Comparison of ENCODE assay signal across 10 mouse cellular contexts in the genomic region with DNA sequence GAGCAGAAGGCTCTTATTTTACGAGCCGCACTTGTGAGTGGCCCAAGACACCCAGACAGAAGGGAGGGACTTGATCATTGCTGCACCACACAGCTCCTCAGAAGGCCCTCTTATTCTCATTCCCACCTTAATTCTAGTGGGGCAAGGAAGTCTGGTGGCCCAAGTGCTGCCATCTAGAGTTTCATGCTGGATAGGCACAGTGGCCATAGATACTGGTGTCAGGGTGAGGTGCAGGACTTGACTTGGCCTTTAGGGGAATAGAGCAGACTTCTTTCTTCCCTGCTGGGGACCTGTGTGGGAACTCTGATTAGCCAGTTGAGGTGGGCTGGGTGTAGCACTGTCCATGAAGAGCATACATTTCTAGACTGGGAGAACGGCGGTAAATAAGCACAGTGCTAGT. TPM values are rescaled to one million over a fixed set of nuclear protein-coding genes. Genes with fewer than 3 reads are reported as not detected.
DNase-seq lines count a peak whose midpoint lies in the region; ATAC-seq and TF ChIP-seq lines count a peak whose summit lies in the region.
"Had no signal": no experiment of that assay in that cellular context is flagged by ENCODE, and none has a peak within 500 bp of the region (broad histone marks: within the 10 kb centered on the region; RNA-seq: fewer than 3 reads in every experiment).

No protein-coding gene starts in this region.

- WGBS in heart, embryonic 12.5 days = 90% methylated on average over 4 of the region's 4 CpGs
- 98% methylated on average over 4 of the region's 4 CpGs for whole genome bisulfite sequencing in heart, embryonic 11.5 days (ENCODE audit: insufficient replicate concordance)
- 92% methylated on average over 4 of the region's 4 CpGs for WGBS in liver, embryonic 14.5 days (ENCODE audit: insufficient replicate concordance)

- TF ChIP-seq EP300 in liver, embryonic 14.5 days (IDR thresholded peaks at IDR 0.05; ENCODE audit: low read depth) = no peak

- no peak overlapping the region for H3K4me2 ChIP-seq in heart, embryonic 12.5 days
- H3K4me2 ChIP-seq in heart, embryonic 11.5 days = no peak overlapping the region
- no peak overlapping the region for H3K4me2 ChIP-seq in liver, embryonic 14.5 days (ENCODE audit: low read depth)

- no peaks in the 10 kb centered on the region for H3K27me3 ChIP-seq in heart, embryonic 12.5 days (replicated peaks)
- no peaks in the 10 kb centered on the region for H3K27me3 ChIP-seq in heart, embryonic 11.5 days (ENCODE audit: control insufficient read depth, insufficient read depth, low read length)
- no peaks in the 10 kb centered on the region for H3K27me3 ChIP-seq in liver, embryonic 14.5 days (ENCODE audit: control insufficient read depth, insufficient read depth, low read length)

- H3K4me1 ChIP-seq in heart, embryonic 12.5 days (replicated peaks) = no peaks in the 10 kb centered on the region
- H3K4me1 ChIP-seq in heart, embryonic 11.5 days (ENCODE audit: control insufficient read depth, insufficient read depth, low read length) = no peaks in the 10 kb centered on the region
- no peaks in the 10 kb centered on the region for H3K4me1 ChIP-seq in liver, embryonic 14.5 days (replicated peaks; ENCODE audit: control insufficient read depth in 2 of 2, insufficient read depth in 2 of 2, low read length in 1 of 2)

- no peak overlapping the region for H3K27ac ChIP-seq in heart, embryonic 12.5 days (ENCODE audit: poor library complexity, severe bottlenecking)
- H3K27ac ChIP-seq in heart, embryonic 11.5 days (ENCODE audit: low read depth, low read length) = no peak overlapping the region
- H3K27ac ChIP-seq in liver, embryonic 14.5 days = no peak overlapping the region

- H3K9ac ChIP-seq in heart, embryonic 12.5 days = no peak overlapping the region
- H3K9ac ChIP-seq in heart, embryonic 11.5 days (ENCODE audit: low read depth, low read length) = no peak overlapping the region
- H3K9ac ChIP-seq in liver, embryonic 14.5 days (replicated peaks) = no peak overlapping the region

- no peak overlapping the region for H3K4me3 ChIP-seq in heart, embryonic 12.5 days
- no peak overlapping the region for H3K4me3 ChIP-seq in heart, embryonic 11.5 days (ENCODE audit: low read depth, low read length)
- no peak overlapping the region for H3K4me3 ChIP-seq in liver, embryonic 14.5 days (ENCODE audit: insufficient read depth in 1 of 2, low read depth in 2 of 2, low read length in 2 of 2)

- peak; percentile 18; the same call in 1 of the 2 replicates for TF ChIP-seq CTCF in brain, embryonic 14.5 days (IDR thresholded peaks at IDR 0.05; ENCODE audit: borderline replicate concordance, extremely low read depth, insufficient read depth, insufficient read length)
- peak; percentile 63 for TF ChIP-seq CTCF in liver, embryonic 14.5 days (IDR thresholded peaks at IDR 0.05; ENCODE audit: low read depth)

- H3K9me3 ChIP-seq in heart, embryonic 12.5 days (replicated peaks) = peaks cover 7% of the 10 kb centered on the region
- H3K9me3 ChIP-seq in heart, embryonic 11.5 days (replicated peaks; ENCODE audit: control insufficient read depth, low read length) = no peaks in the 10 kb centered on the region; the same call in 1 of the 2 replicates
- H3K9me3 ChIP-seq in liver, embryonic 14.5 days (ENCODE audit: control insufficient read depth, low read length) = no peaks in the 10 kb centered on the region

- 0 out of 2 replicates have a peak, but pooled peaks have one; percentile 29 for ATAC-seq in heart, embryonic 12.5 days (ENCODE audit: insufficient number of reproducible peaks, low FRiP score)
- no peak for ATAC-seq in heart, embryonic 11.5 days (replicated peaks; ENCODE audit: insufficient number of reproducible peaks, low FRiP score, low TSS enrichment)
- ATAC-seq in liver, embryonic 14.5 days (ENCODE audit: insufficient read depth) = peak; percentile 18; the same call in 1 of the 2 replicates

- TF ChIP-seq POLR2A in brain, embryonic 14.5 days (IDR thresholded peaks at IDR 0.05; ENCODE audit: borderline replicate concordance, extremely low read depth, insufficient read depth, insufficient read length, poor library complexity, severe bottlenecking) = no peak

- peaks cover 90% of the 10 kb centered on the region for H3K36me3 ChIP-seq in heart, embryonic 12.5 days
- H3K36me3 ChIP-seq in heart, embryonic 11.5 days (ENCODE audit: control insufficient read depth, insufficient read depth, low read length) = peaks cover 41% of the 10 kb centered on the region
- H3K36me3 ChIP-seq in liver, embryonic 14.5 days (replicated peaks; ENCODE audit: control insufficient read depth, insufficient read depth, low read depth) = peaks cover 48% of the 10 kb centered on the region

- DNase-seq in 416B (ENCODE audit: low read depth) = peak; percentile 61
- no peak for DNase-seq in brain, embryonic 14.5 days (ENCODE audit: low read depth)
- no peak for DNase-seq in liver, embryonic 14.5 days (ENCODE audit: low read depth in 3 of 3, low spot score in 3 of 3)
- no peak for DNase-seq in cerebellum, postnatal 14 days
- no peak for DNase-seq in kidney, postnatal 25 days
- DNase-seq in cerebellum, postnatal 4 days (ENCODE audit: low spot score in 2 of 2) = no peak
- DNase-seq: cerebellum, adult 2 months; heart, adult 11 months had no signal

RNA-seq across cellular contexts. Expression of a gene that starts 7.9 kb away (rescaled TPM):
- 18.0 and 20.5 TPM in 2 replicates for polyA plus RNA-seq in heart, embryonic 12.5 days (2016; fragmentation: Nextera tagmentation; extraction: Ambion mirVana)
- 12.4 and 16.4 TPM in 2 replicates for polyA plus RNA-seq in heart, embryonic 11.5 days (2014; fragmentation: Nextera tagmentation; extraction: Ambion mirVana)
- 7.8 and 11.4 TPM in 2 replicates for polyA plus RNA-seq in brain, embryonic 14.5 days (2012; rRNA removed)
- polyA plus RNA-seq in liver, embryonic 14.5 days (2012; rRNA removed) = 5.0 and 7.0 TPM in 2 replicates
- 4.7 and 6.3 TPM in 2 replicates for polyA plus RNA-seq in liver, embryonic 14.5 days (2014; fragmentation: Nextera tagmentation; extraction: Ambion mirVana)

RNA-seq across cellular contexts. Expression of a gene that starts 19.9 kb away (rescaled TPM):
- polyA plus RNA-seq in heart, embryonic 12.5 days (2016; fragmentation: Nextera tagmentation; extraction: Ambion mirVana) = 27.6 and 30.2 TPM in 2 replicates
- 27.9 and 29.9 TPM in 2 replicates for polyA plus RNA-seq in heart, embryonic 11.5 days (2014; fragmentation: Nextera tagmentation; extraction: Ambion mirVana)
- polyA plus RNA-seq in brain, embryonic 14.5 days (2012; rRNA removed) = 56.1 and 58.3 TPM in 2 replicates
- 9.9 and 12.0 TPM in 2 replicates for polyA plus RNA-seq in liver, embryonic 14.5 days (2012; rRNA removed)
- polyA plus RNA-seq in liver, embryonic 14.5 days (2014; fragmentation: Nextera tagmentation; extraction: Ambion mirVana) = 12.9 and 16.7 TPM in 2 replicates

RNA-seq across cellular contexts. Expression of a gene that starts 29.9 kb away (rescaled TPM):
- polyA plus RNA-seq in heart, embryonic 12.5 days (2016; fragmentation: Nextera tagmentation; extraction: Ambion mirVana) = 482 and 485 TPM in 2 replicates
- 530 and 551 TPM in 2 replicates for polyA plus RNA-seq in heart, embryonic 11.5 days (2014; fragmentation: Nextera tagmentation; extraction: Ambion mirVana)
- 115 and 119 TPM in 2 replicates for polyA plus RNA-seq in brain, embryonic 14.5 days (2012; rRNA removed)
- 28.6 and 54.6 TPM in 2 replicates for polyA plus RNA-seq in liver, embryonic 14.5 days (2012; rRNA removed)
- polyA plus RNA-seq in liver, embryonic 14.5 days (2014; fragmentation: Nextera tagmentation; extraction: Ambion mirVana) = 268 and 273 TPM in 2 replicates

RNA-seq across cellular contexts. Expression of a gene that starts 54.3 kb away (rescaled TPM):
- 18.7 and 19.6 TPM in 2 replicates for polyA plus RNA-seq in heart, embryonic 12.5 days (2016; fragmentation: Nextera tagmentation; extraction: Ambion mirVana)
- polyA plus RNA-seq in heart, embryonic 11.5 days (2014; fragmentation: Nextera tagmentation; extraction: Ambion mirVana) = 17.3 and 17.7 TPM in 2 replicates
- 20.8 and 28.3 TPM in 2 replicates for polyA plus RNA-seq in brain, embryonic 14.5 days (2012; rRNA removed)
- polyA plus RNA-seq in liver, embryonic 14.5 days (2012; rRNA removed) = 1.7 and 2.7 TPM in 2 replicates
- polyA plus RNA-seq in liver, embryonic 14.5 days (2014; fragmentation: Nextera tagmentation; extraction: Ambion mirVana) = 5.7 and 6.2 TPM in 2 replicates
